7 mouse cellular contexts compared by ENCODE assay signal in genomic region chr14:47473891-47474290, GRCm38 (mm10). TPM values are rescaled to one million over a fixed set of nuclear protein-coding genes. Genes with fewer than 3 reads are reported as not detected.
DNase-seq lines count a peak whose midpoint lies in the region; ATAC-seq lines count a peak whose summit lies in the region.

No protein-coding gene starts in this region.

- H3K4me2 ChIP-seq in lung, embryonic 15.5 days = 0 out of 2 replicates have a peak overlapping the region, but pooled peaks have one; percentile 76
- H3K4me2 ChIP-seq in forebrain, embryonic 15.5 days (replicated peaks) = 0 out of 2 replicates have a peak overlapping the region, but pooled peaks have one; percentile 72
- H3K4me2 ChIP-seq in limb, embryonic 13.5 days (replicated peaks) = peak overlapping the region; percentile 72
- peak overlapping the region; percentile 75 for H3K4me2 ChIP-seq in stomach, embryonic 15.5 days

- H3K4me1 ChIP-seq in lung, embryonic 15.5 days = peaks cover 4% of the 10 kb centered on the region
- peaks cover 8% of the 10 kb centered on the region for H3K4me1 ChIP-seq in forebrain, embryonic 15.5 days
- H3K4me1 ChIP-seq in limb, embryonic 13.5 days = peaks cover 18% of the 10 kb centered on the region
- peaks cover 16% of the 10 kb centered on the region; the same call in 1 of the 2 replicates for H3K4me1 ChIP-seq in stomach, embryonic 15.5 days

- 64% methylated on average over 9 of the region's 9 CpGs for WGBS in lung, embryonic 15.5 days
- 91% methylated on average over 9 of the region's 9 CpGs for WGBS in forebrain, embryonic 15.5 days
- WGBS in limb, embryonic 13.5 days = 78% methylated on average over 9 of the region's 9 CpGs
- 67% methylated on average over 9 of the region's 9 CpGs for WGBS in stomach, embryonic 15.5 days

- ATAC-seq in lung, embryonic 15.5 days (ENCODE audit: borderline replicate concordance, extremely low read depth, low FRiP score, low TSS enrichment) = no peak
- no peak for ATAC-seq in forebrain, embryonic 15.5 days (replicated peaks)
- no peak for ATAC-seq in limb, embryonic 13.5 days (ENCODE audit: low FRiP score, low read depth)
- no peak for ATAC-seq in stomach, embryonic 15.5 days (ENCODE audit: insufficient read depth, low FRiP score, low read depth)

- H3K27me3 ChIP-seq in lung, embryonic 15.5 days = no peaks in the 10 kb centered on the region
- no peaks in the 10 kb centered on the region for H3K27me3 ChIP-seq in forebrain, embryonic 15.5 days
- no peaks in the 10 kb centered on the region for H3K27me3 ChIP-seq in limb, embryonic 13.5 days
- no peaks in the 10 kb centered on the region for H3K27me3 ChIP-seq in stomach, embryonic 15.5 days (replicated peaks)

- H3K4me3 ChIP-seq in lung, embryonic 15.5 days = peak overlapping the region; percentile 99; the same call in 1 of the 2 replicates
- 0 out of 2 replicates have a peak overlapping the region, but pooled peaks have one; percentile 97 for H3K4me3 ChIP-seq in forebrain, embryonic 15.5 days
- peak overlapping the region; percentile 98; the same call in 1 of the 2 replicates for H3K4me3 ChIP-seq in limb, embryonic 13.5 days
- peak overlapping the region; percentile 98 for H3K4me3 ChIP-seq in stomach, embryonic 15.5 days (replicated peaks)

- H3K9ac ChIP-seq in lung, embryonic 15.5 days = no peak overlapping the region
- no peak overlapping the region for H3K9ac ChIP-seq in forebrain, embryonic 15.5 days (replicated peaks)
- H3K9ac ChIP-seq in limb, embryonic 13.5 days = peak overlapping the region; percentile 25; the same call in 1 of the 2 replicates
- no peak overlapping the region for H3K9ac ChIP-seq in stomach, embryonic 15.5 days

- no peaks in the 10 kb centered on the region for H3K36me3 ChIP-seq in lung, embryonic 15.5 days
- no peaks in the 10 kb centered on the region for H3K36me3 ChIP-seq in forebrain, embryonic 15.5 days
- peaks cover 6% of the 10 kb centered on the region; the same call in 1 of the 2 replicates for H3K36me3 ChIP-seq in limb, embryonic 13.5 days
- no peaks in the 10 kb centered on the region for H3K36me3 ChIP-seq in stomach, embryonic 15.5 days

- H3K27ac ChIP-seq in lung, embryonic 15.5 days = no peak overlapping the region
- no peak overlapping the region for H3K27ac ChIP-seq in forebrain, embryonic 15.5 days (replicated peaks)
- no peak overlapping the region for H3K27ac ChIP-seq in limb, embryonic 13.5 days
- no peak overlapping the region for H3K27ac ChIP-seq in stomach, embryonic 15.5 days

- DNase-seq in lung, postnatal 25 days (ENCODE audit: low spot score) = no peak
- DNase-seq in spleen, postnatal 14 days (ENCODE audit: low spot score in 2 of 2) = no peak
- DNase-seq in left cerebral cortex, adult 18-20 months (ENCODE audit: low spot score in 2 of 2) = no peak

- no peaks in the 10 kb centered on the region for H3K9me3 ChIP-seq in lung, embryonic 15.5 days
- no peaks in the 10 kb centered on the region for H3K9me3 ChIP-seq in forebrain, embryonic 15.5 days
- no peaks in the 10 kb centered on the region for H3K9me3 ChIP-seq in limb, embryonic 13.5 days
- no peaks in the 10 kb centered on the region for H3K9me3 ChIP-seq in stomach, embryonic 15.5 days

RNA-seq across cellular contexts. Expression of gene Fbxo34, which starts 23.7 kb away (rescaled TPM):
- polyA plus RNA-seq in lung, embryonic 15.5 days (2015; fragmentation: Nextera tagmentation; extraction: Ambion mirVana) = 20.9 and 21.8 TPM in 2 replicates
- polyA plus RNA-seq in forebrain, embryonic 15.5 days (2015; fragmentation: Nextera tagmentation; extraction: Ambion mirVana) = 20.4 and 22.5 TPM in 2 replicates
- 25.3 and 26.6 TPM in 2 replicates for polyA plus RNA-seq in limb, embryonic 13.5 days (2015; fragmentation: Nextera tagmentation; extraction: Ambion mirVana)
- polyA plus RNA-seq in stomach, embryonic 15.5 days (2015; fragmentation: Nextera tagmentation; extraction: Ambion mirVana) = 20.0 and 23.3 TPM in 2 replicates
- total RNA-seq in left cerebral cortex, adult 18-20 months (2021) = 10 to 100 TPM; 88.1 to 95.7 TPM

RNA-seq across cellular contexts. Expression of gene Dlgap5, which starts 55.7 kb away (rescaled TPM):
- polyA plus RNA-seq in lung, embryonic 15.5 days (2015; fragmentation: Nextera tagmentation; extraction: Ambion mirVana) = 50.8 and 52.8 TPM in 2 replicates
- polyA plus RNA-seq in forebrain, embryonic 15.5 days (2015; fragmentation: Nextera tagmentation; extraction: Ambion mirVana) = 17.7 and 22.4 TPM in 2 replicates
- polyA plus RNA-seq in limb, embryonic 13.5 days (2015; fragmentation: Nextera tagmentation; extraction: Ambion mirVana) = 47.2 and 48.4 TPM in 2 replicates
- 37.2 and 40.6 TPM in 2 replicates for polyA plus RNA-seq in stomach, embryonic 15.5 days (2015; fragmentation: Nextera tagmentation; extraction: Ambion mirVana)
- total RNA-seq in left cerebral cortex, adult 18-20 months (2021) = under 1 TPM in 1 of 2 experiments, not detected in 1; 0.84 TPM
